In genomic region chr4:106113747-106114146, GRCm38 (mm10) we compare ENCODE assay signal across 25 mouse cellular contexts.
DNase-seq lines count a peak whose midpoint lies in the region; ATAC-seq and TF ChIP-seq lines count a peak whose summit lies in the region.
"Had no signal": no experiment of that assay in that cellular context is flagged by ENCODE, and none has a peak within 500 bp of the region (broad histone marks: within the 10 kb centered on the region; RNA-seq: fewer than 3 reads in every experiment).

No protein-coding gene starts in this region.

- no peaks in the 10 kb centered on the region for H3K4me1 ChIP-seq in heart, embryonic 11.5 days (ENCODE audit: control insufficient read depth, insufficient read depth, low read length)
- peaks cover 6% of the 10 kb centered on the region for H3K4me1 ChIP-seq in lung, embryonic 16.5 days (replicated peaks; ENCODE audit: control insufficient read depth, insufficient read depth, low read length)
- H3K4me1 ChIP-seq in intestine, postnatal 0 days (replicated peaks; ENCODE audit: control insufficient read depth, insufficient read depth, low read length): no peaks in the 10 kb centered on the region
- no peaks in the 10 kb centered on the region for H3K4me1 ChIP-seq in stomach, embryonic 16.5 days (ENCODE audit: control insufficient read depth, insufficient read depth, low read length)
- H3K4me1 ChIP-seq in cerebellum, adult 2 months (ENCODE audit: control insufficient read depth, insufficient read depth, low read length): no peaks in the 10 kb centered on the region
- H3K4me1 ChIP-seq: forebrain, embryonic 13.5 days; heart, embryonic 12.5 days; heart, embryonic 15.5 days; hindbrain, embryonic 13.5 days had no signal

- H3K9me3 ChIP-seq in heart, embryonic 11.5 days (replicated peaks; ENCODE audit: control insufficient read depth, low read length): no peaks in the 10 kb centered on the region
- no peaks in the 10 kb centered on the region for H3K9me3 ChIP-seq in lung, embryonic 16.5 days (ENCODE audit: control insufficient read depth, low read length)
- H3K9me3 ChIP-seq in intestine, postnatal 0 days (ENCODE audit: control insufficient read depth): no peaks in the 10 kb centered on the region
- no peaks in the 10 kb centered on the region for H3K9me3 ChIP-seq in stomach, embryonic 16.5 days (replicated peaks; ENCODE audit: control insufficient read depth, low read length)
- H3K9me3 ChIP-seq: forebrain, embryonic 10.5 days; forebrain, embryonic 13.5 days; heart, embryonic 12.5 days; heart, embryonic 15.5 days; hindbrain, embryonic 10.5 days; hindbrain, embryonic 13.5 days had no signal

- H3K27ac ChIP-seq in heart, embryonic 11.5 days (ENCODE audit: low read depth, low read length): no peak overlapping the region
- H3K27ac ChIP-seq in lung, embryonic 16.5 days (ENCODE audit: low read length): peak overlapping the region; percentile 68
- H3K27ac ChIP-seq in intestine, postnatal 0 days (ENCODE audit: low read depth, low read length): peak overlapping the region; percentile 15; the same call in 1 of the 2 replicates
- H3K27ac ChIP-seq in stomach, embryonic 16.5 days (ENCODE audit: low read length): peak overlapping the region; percentile 60
- H3K27ac ChIP-seq in cerebellum, adult 2 months (ENCODE audit: insufficient read depth, low read length): no peak overlapping the region
- H3K27ac ChIP-seq: forebrain, embryonic 10.5 days; forebrain, embryonic 13.5 days; heart, embryonic 15.5 days; hindbrain, embryonic 10.5 days; hindbrain, embryonic 13.5 days had no signal

- H3K9ac ChIP-seq in heart, embryonic 11.5 days (ENCODE audit: low read depth, low read length): no peak overlapping the region
- no peak overlapping the region for H3K9ac ChIP-seq in lung, embryonic 16.5 days (ENCODE audit: low read length)
- H3K9ac ChIP-seq in intestine, postnatal 0 days (ENCODE audit: low read depth, low read length): no peak overlapping the region
- no peak overlapping the region for H3K9ac ChIP-seq in stomach, embryonic 16.5 days (ENCODE audit: low read length)
- H3K9ac ChIP-seq: forebrain, embryonic 13.5 days; heart, embryonic 12.5 days; heart, embryonic 15.5 days; hindbrain, embryonic 13.5 days had no signal

- TF ChIP-seq CTCF in intestine, postnatal 0 days (IDR thresholded peaks at IDR 0.05; ENCODE audit: low read depth): no peak
- no peak for TF ChIP-seq CTCF in cerebellum, adult 2 months (IDR thresholded peaks at IDR 0.05; ENCODE audit: borderline replicate concordance, insufficient read depth, low read depth, low read length)

- H3K27me3 ChIP-seq in heart, embryonic 11.5 days (ENCODE audit: control insufficient read depth, insufficient read depth, low read length): no peaks in the 10 kb centered on the region
- H3K27me3 ChIP-seq in lung, embryonic 16.5 days (ENCODE audit: control insufficient read depth, insufficient read depth, low read depth, low read length): no peaks in the 10 kb centered on the region
- H3K27me3 ChIP-seq in intestine, postnatal 0 days (replicated peaks; ENCODE audit: control insufficient read depth, insufficient read depth, low read length): no peaks in the 10 kb centered on the region
- H3K27me3 ChIP-seq in stomach, embryonic 16.5 days (ENCODE audit: control insufficient read depth, insufficient read depth, low read length): no peaks in the 10 kb centered on the region
- no peaks in the 10 kb centered on the region for H3K27me3 ChIP-seq in cerebellum, adult 2 months (ENCODE audit: control insufficient read depth, insufficient read depth, low read length)
- H3K27me3 ChIP-seq: forebrain, embryonic 13.5 days; heart, embryonic 12.5 days; heart, embryonic 15.5 days; hindbrain, embryonic 13.5 days had no signal

- H3K4me3 ChIP-seq in heart, embryonic 11.5 days (ENCODE audit: low read depth, low read length): no peak overlapping the region
- H3K4me3 ChIP-seq in lung, embryonic 16.5 days (ENCODE audit: low read length): no peak overlapping the region
- no peak overlapping the region for H3K4me3 ChIP-seq in intestine, postnatal 0 days (ENCODE audit: low read depth, low read length)
- no peak overlapping the region for H3K4me3 ChIP-seq in stomach, embryonic 16.5 days (replicated peaks; ENCODE audit: low read length)
- H3K4me3 ChIP-seq in cerebellum, adult 2 months (replicated peaks; ENCODE audit: insufficient read depth, low read depth, low read length): no peak overlapping the region
- H3K4me3 ChIP-seq: forebrain, embryonic 10.5 days; forebrain, embryonic 13.5 days; heart, embryonic 12.5 days; heart, embryonic 15.5 days; hindbrain, embryonic 10.5 days; hindbrain, embryonic 13.5 days had no signal

- no peak for TF ChIP-seq POLR2A in cerebellum, adult 2 months (IDR thresholded peaks at IDR 0.05; ENCODE audit: borderline replicate concordance, insufficient read depth, low read length)

- peak; percentile 29 for DNase-seq in heart, adult 11 months
- no peak for DNase-seq in lung, postnatal 14 days
- no peak for DNase-seq in cerebellum, adult 2 months
- DNase-seq in urinary bladder, postnatal 4 days (ENCODE audit: low spot score in 2 of 2): no peak
- DNase-seq: adrenal gland, adult 8-10 months; adrenal gland, postnatal 25 days; cerebellum, adult 11-12 months; cerebellum, adult 9-10 months; cerebellum, postnatal 14 days; gastrocnemius, postnatal 10 days; gastrocnemius, postnatal 36 days; heart, postnatal 10 days; heart, postnatal 36 days had no signal

- ATAC-seq in heart, embryonic 11.5 days (replicated peaks; ENCODE audit: insufficient number of reproducible peaks, low FRiP score, low TSS enrichment): no peak
- peak; percentile 60 for ATAC-seq in lung, embryonic 16.5 days (ENCODE audit: low read depth)
- ATAC-seq in intestine, postnatal 0 days: no peak
- ATAC-seq in stomach, embryonic 16.5 days (ENCODE audit: insufficient read depth, low FRiP score): no peak; the same call in 1 of the 2 replicates
- ATAC-seq: activated CD4-positive, CD25-positive, alpha-beta regulatory T cell, adult 4 months; forebrain, embryonic 13.5 days; forebrain, embryonic 16.5 days had no signal

- no peaks in the 10 kb centered on the region for H3K36me3 ChIP-seq in heart, embryonic 11.5 days (ENCODE audit: control insufficient read depth, insufficient read depth, low read length)
- H3K36me3 ChIP-seq in lung, embryonic 16.5 days (ENCODE audit: control insufficient read depth, insufficient read depth, low read length): no peaks in the 10 kb centered on the region
- H3K36me3 ChIP-seq in intestine, postnatal 0 days (ENCODE audit: control insufficient read depth, insufficient read depth): no peaks in the 10 kb centered on the region
- H3K36me3 ChIP-seq in stomach, embryonic 16.5 days (ENCODE audit: control insufficient read depth, insufficient read depth, low read length): no peaks in the 10 kb centered on the region
- H3K36me3 ChIP-seq: forebrain, embryonic 10.5 days; heart, embryonic 12.5 days; heart, embryonic 15.5 days; hindbrain, embryonic 10.5 days; hindbrain, embryonic 13.5 days had no signal

- H3K4me2 ChIP-seq in heart, embryonic 11.5 days: no peak overlapping the region
- H3K4me2 ChIP-seq in lung, embryonic 16.5 days (ENCODE audit: low read depth, low read length): no peak overlapping the region
- H3K4me2 ChIP-seq in intestine, postnatal 0 days (replicated peaks; ENCODE audit: low read depth): no peak overlapping the region
- H3K4me2 ChIP-seq in stomach, embryonic 16.5 days (ENCODE audit: low read depth, low read length): no peak overlapping the region
- H3K4me2 ChIP-seq: forebrain, embryonic 13.5 days; heart, embryonic 12.5 days; heart, embryonic 15.5 days; hindbrain, embryonic 13.5 days had no signal

Comparison
In these comparisons a context has a peak if more than half of its experiments do, and no peak if none do; other contexts are left out.
1. H3K27ac ChIP-seq: peak in lung, embryonic 16.5 days (single experiment), intestine, postnatal 0 days (single experiment) and stomach, embryonic 16.5 days (single experiment); none in heart, embryonic 11.5 days (single experiment) and cerebellum, adult 2 months (single experiment).